Mouse (Mus musculus): ENCODE results near the gene Ulk4. TPM values are rescaled to one million over a fixed set of nuclear protein-coding genes. Genes with fewer than 3 reads are reported as not detected.

Gene Ulk4
- polyA plus RNA-seq, 1 experiment from 2014 or later, result 23.2 TPM

DNA sequence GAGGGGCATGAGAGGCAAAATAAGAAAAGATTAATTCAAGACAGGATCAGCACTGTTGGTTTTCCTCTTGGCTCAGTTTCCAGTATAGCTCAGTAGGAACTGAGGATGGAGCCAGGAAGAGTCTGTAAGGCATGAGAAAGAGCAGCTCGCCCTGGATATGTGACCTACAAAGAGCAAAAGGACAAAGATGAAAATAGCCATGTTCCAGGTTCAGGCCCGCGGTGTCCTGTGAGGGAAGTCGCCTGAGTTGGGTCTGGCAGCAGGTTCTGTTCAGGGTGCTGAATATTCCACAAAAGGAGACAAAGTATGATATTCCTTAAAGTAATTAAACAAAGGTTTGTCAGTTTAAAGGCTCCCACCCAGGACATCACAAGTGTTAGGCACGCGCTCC, 34.8 kb upstream of the Ulk4 start:
- Histone ChIP-seq H3K4me2 (ENCODE audit: low read depth, low read length) (no peak overlapping the region), H3K27me3 (ENCODE audit: insufficient read depth, low read length) (no peaks in the 10 kb centered on the region), H3K27ac (ENCODE audit: low read depth) (no peak overlapping the region), H3K36me3 (replicated peaks; ENCODE audit: insufficient read depth, low read length) (0 out of 2 replicates have a peak, but pooled peaks cover 3% of the 10 kb centered on the region), H3K4me3 (ENCODE audit: low read depth, low read length) (no peak overlapping the region), H3K9ac (replicated peaks) (no peak overlapping the region), H3K4me1 (ENCODE audit: insufficient read depth) (peaks cover 30% of the 10 kb centered on the region), H3K9me3 (ENCODE audit: low read length) (no peaks in the 10 kb centered on the region)
- DNase-seq (no peak), ATAC-seq (no peak)
- 79% methylated on average over 6 of the region's 6 CpGs for WGBS (ENCODE audit: insufficient replicate concordance)
- TF ChIP-seq CTCF (IDR thresholded peaks at IDR 0.05; ENCODE audit: low read depth), result no peak

DNA sequence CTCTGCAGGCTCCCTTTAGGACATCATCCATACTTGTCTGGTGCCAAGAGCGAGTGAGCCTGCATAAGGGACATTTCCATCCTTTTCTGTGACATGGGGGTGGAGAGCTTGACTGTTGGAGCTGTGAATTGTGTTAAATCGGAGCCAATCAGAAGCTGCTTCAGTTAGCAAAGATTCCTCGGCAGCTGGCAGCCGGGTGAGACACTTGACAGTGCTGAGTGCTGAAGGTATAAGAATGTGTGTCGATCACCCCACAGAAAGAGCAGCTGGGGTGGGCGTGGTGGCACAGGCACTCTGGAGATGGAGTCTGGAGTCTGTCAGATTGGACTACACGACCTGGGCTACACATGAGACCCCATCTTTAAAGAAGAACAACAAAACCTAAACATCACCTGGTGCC, 33.5 kb upstream of the Ulk4 start:
- ATAC-seq, result no peak
- no peak overlapping the region for H3K4me3 ChIP-seq (ENCODE audit: low read depth, low read length)
- no peak overlapping the region for H3K4me2 ChIP-seq (ENCODE audit: low read depth, low read length)
- H3K4me1 ChIP-seq (ENCODE audit: insufficient read depth), result peaks cover 17% of the 10 kb centered on the region
- no peak overlapping the region for H3K9ac ChIP-seq (replicated peaks)
- whole genome bisulfite sequencing (ENCODE audit: insufficient replicate concordance), result 79% methylated on average over 7 of the region's 7 CpGs
- H3K27ac ChIP-seq (ENCODE audit: low read depth), result no peak overlapping the region
- H3K36me3 ChIP-seq (replicated peaks; ENCODE audit: insufficient read depth, low read length), result 0 out of 2 replicates have a peak, but pooled peaks cover 3% of the 10 kb centered on the region
- DNase-seq, result no peak
- TF ChIP-seq CTCF (IDR thresholded peaks at IDR 0.05; ENCODE audit: low read depth), result no peak
- H3K27me3 ChIP-seq (ENCODE audit: insufficient read depth, low read length), result no peaks in the 10 kb centered on the region
- no peaks in the 10 kb centered on the region for H3K9me3 ChIP-seq (ENCODE audit: low read length)

DNA sequence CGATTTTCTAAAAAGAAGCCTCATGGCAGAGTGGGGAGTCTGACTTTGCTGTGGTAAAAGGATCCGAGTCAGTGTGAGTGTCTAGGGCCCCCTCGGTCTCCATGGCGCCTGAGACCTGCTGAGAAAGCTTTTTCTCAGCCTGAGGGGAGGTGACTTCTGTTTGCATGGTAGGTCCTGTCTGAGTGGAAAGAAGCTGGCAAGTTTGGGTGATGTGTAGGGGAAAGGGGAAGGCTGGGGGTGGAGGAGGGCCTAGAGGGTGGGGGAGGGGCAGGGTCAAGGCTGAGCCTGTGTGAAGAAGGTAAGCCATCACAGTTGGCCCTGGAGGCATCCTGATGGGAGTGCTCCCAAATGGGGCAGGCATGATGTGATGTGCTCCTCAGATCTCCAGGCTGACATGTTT, 32.3 kb upstream of the Ulk4 start:
- H3K4me3 ChIP-seq (ENCODE audit: low read depth, low read length), result no peak overlapping the region
- H3K4me1 ChIP-seq (ENCODE audit: insufficient read depth), result peaks cover 14% of the 10 kb centered on the region
- 0 out of 2 replicates have a peak, but pooled peaks cover 3% of the 10 kb centered on the region for H3K36me3 ChIP-seq (replicated peaks; ENCODE audit: insufficient read depth, low read length)
- no peaks in the 10 kb centered on the region for H3K27me3 ChIP-seq (ENCODE audit: insufficient read depth, low read length)
- no peak for DNase-seq
- TF ChIP-seq CTCF (IDR thresholded peaks at IDR 0.05; ENCODE audit: low read depth) (no peak), EP300 (IDR thresholded peaks at IDR 0.05; ENCODE audit: low read depth) (no peak)
- H3K4me2 ChIP-seq (ENCODE audit: low read depth, low read length), result no peak overlapping the region
- no peaks in the 10 kb centered on the region for H3K9me3 ChIP-seq (ENCODE audit: low read length)
- no peak overlapping the region for H3K9ac ChIP-seq (replicated peaks)
- ATAC-seq, result no peak
- no peak overlapping the region for H3K27ac ChIP-seq (ENCODE audit: low read depth)
- WGBS (ENCODE audit: insufficient replicate concordance), result 74% methylated on average over 4 of the region's 4 CpGs

DNA sequence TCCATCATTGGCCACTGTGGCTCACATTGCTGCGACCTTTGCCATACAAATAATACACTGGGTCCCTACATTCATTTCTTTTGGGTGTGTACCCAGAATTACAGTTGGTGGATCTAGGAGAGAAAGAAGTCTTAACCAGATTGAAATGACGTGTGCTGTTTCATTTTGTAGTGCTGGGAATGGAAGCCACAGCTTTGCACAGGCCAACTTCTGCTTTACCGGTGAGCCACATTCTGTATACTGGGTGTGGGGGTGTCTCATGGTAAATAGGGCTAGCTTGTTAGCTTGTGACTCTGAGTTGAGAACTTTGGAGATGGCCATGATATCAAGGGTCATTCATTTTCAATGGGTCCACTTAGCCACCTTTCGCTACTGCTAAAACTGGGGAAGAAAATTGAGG, 28.5 kb upstream of the Ulk4 start:
- DNase-seq, result no peak
- no peak overlapping the region for H3K4me2 ChIP-seq (ENCODE audit: low read depth, low read length)
- ATAC-seq, result no peak
- no peaks in the 10 kb centered on the region for H3K27me3 ChIP-seq (ENCODE audit: insufficient read depth, low read length)
- TF ChIP-seq CTCF (IDR thresholded peaks at IDR 0.05; ENCODE audit: low read depth) (no peak), EP300 (IDR thresholded peaks at IDR 0.05; ENCODE audit: low read depth) (no peak)
- H3K27ac ChIP-seq (ENCODE audit: low read depth), result no peak overlapping the region
- peaks cover 15% of the 10 kb centered on the region for H3K4me1 ChIP-seq (ENCODE audit: insufficient read depth)
- WGBS (ENCODE audit: insufficient replicate concordance), result 72% methylated on average over 4 of the region's 4 CpGs
- H3K9me3 ChIP-seq (ENCODE audit: low read length), result no peaks in the 10 kb centered on the region
- 0 out of 2 replicates have a peak, but pooled peaks cover 3% of the 10 kb centered on the region for H3K36me3 ChIP-seq (replicated peaks; ENCODE audit: insufficient read depth, low read length)
- no peak overlapping the region for H3K4me3 ChIP-seq (ENCODE audit: low read depth, low read length)
- H3K9ac ChIP-seq (replicated peaks), result no peak overlapping the region

DNA sequence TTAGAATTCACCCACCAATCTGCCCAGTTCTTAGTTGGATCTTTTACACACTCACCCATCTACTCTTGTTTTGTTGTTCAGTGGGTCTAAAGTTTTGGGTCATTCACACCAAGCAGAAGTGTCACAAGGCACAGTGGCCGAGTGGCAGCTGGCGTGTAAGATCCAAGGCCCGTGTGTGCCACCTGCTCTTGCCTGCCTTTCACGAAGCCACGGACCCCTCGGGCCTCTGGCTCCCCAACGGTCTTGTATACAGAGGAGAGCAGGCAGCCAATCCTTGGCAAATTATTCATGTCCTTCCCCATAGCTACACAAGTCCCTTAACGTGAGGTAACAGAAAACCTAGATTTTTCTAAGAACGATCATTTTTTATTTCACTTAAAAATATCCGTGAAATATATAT, 27.5 kb upstream of the Ulk4 start:
- Histone ChIP-seq H3K27ac (ENCODE audit: low read depth) (no peak overlapping the region), H3K4me2 (ENCODE audit: low read depth, low read length) (no peak overlapping the region), H3K4me1 (ENCODE audit: insufficient read depth) (peaks cover 23% of the 10 kb centered on the region), H3K9me3 (ENCODE audit: low read length) (no peaks in the 10 kb centered on the region), H3K4me3 (ENCODE audit: low read depth, low read length) (no peak overlapping the region), H3K9ac (replicated peaks) (no peak overlapping the region), H3K27me3 (ENCODE audit: insufficient read depth, low read length) (no peaks in the 10 kb centered on the region), H3K36me3 (replicated peaks; ENCODE audit: insufficient read depth, low read length) (0 out of 2 replicates have a peak, but pooled peaks cover 3% of the 10 kb centered on the region)
- no peak for ATAC-seq
- no peak for DNase-seq
- 77% methylated on average over 10 of the region's 10 CpGs for WGBS (ENCODE audit: insufficient replicate concordance)
- no peak for TF ChIP-seq EP300 (IDR thresholded peaks at IDR 0.05; ENCODE audit: low read depth)
- TF ChIP-seq CTCF (IDR thresholded peaks at IDR 0.05; ENCODE audit: low read depth), result no peak

DNA sequence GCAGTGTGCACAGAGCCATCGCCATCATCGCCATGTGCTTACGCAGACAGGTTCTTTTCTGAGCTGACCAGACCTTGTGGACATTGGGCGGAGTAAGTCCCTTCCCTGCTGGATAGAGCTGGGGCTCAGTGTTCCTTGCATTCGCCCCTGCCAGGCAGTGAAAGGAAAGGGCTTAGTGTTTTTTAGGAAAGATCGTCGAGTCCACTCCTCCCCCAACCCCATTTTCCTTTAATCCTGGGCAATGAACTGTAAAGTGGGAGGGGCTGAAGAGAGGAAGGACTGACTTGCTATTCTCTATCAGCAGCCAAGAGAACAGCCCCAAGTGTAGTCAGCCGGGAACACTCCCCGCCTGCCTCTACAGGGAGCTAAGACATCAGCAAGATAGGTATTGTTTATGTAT, 26.8 kb upstream of the Ulk4 start:
- Histone ChIP-seq H3K9me3 (ENCODE audit: low read length) (no peaks in the 10 kb centered on the region), H3K36me3 (replicated peaks; ENCODE audit: insufficient read depth, low read length) (0 out of 2 replicates have a peak, but pooled peaks cover 3% of the 10 kb centered on the region), H3K4me3 (ENCODE audit: low read depth, low read length) (no peak overlapping the region), H3K27ac (ENCODE audit: low read depth) (no peak overlapping the region), H3K27me3 (ENCODE audit: insufficient read depth, low read length) (no peaks in the 10 kb centered on the region), H3K9ac (replicated peaks) (no peak overlapping the region), H3K4me1 (ENCODE audit: insufficient read depth) (peaks cover 29% of the 10 kb centered on the region), H3K4me2 (ENCODE audit: low read depth, low read length) (no peak overlapping the region)
- DNase-seq (no peak), ATAC-seq (no peak)
- 75% methylated on average over 9 of the region's 9 CpGs for WGBS (ENCODE audit: insufficient replicate concordance)
- TF ChIP-seq EP300 (IDR thresholded peaks at IDR 0.05; ENCODE audit: low read depth) (no peak), CTCF (IDR thresholded peaks at IDR 0.05; ENCODE audit: low read depth) (no peak)

DNA sequence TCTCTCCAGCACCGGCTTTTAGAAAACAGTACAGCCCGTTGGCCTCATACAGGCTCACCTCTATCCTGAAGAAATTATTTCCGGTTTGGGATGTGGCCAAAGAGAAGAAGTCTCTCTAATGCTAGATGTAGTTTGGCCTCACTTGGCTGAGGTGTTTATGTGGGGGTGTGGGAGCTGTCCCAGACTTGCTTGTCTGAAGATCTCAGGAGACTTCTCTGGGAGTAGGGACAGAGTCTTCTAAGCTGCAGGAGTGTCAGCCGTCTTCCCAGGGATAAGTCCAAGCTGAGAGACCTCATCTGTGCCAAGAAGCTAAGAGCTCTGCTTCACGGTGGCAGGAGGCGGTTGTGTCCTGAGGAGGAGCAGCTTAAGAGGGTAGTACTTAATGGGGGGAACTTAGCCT, 26.1 kb upstream of the Ulk4 start:
- no peak overlapping the region for H3K27ac ChIP-seq (ENCODE audit: low read depth)
- H3K4me1 ChIP-seq (ENCODE audit: insufficient read depth), result peaks cover 35% of the 10 kb centered on the region
- no peak for DNase-seq
- H3K9me3 ChIP-seq (ENCODE audit: low read length), result no peaks in the 10 kb centered on the region
- H3K4me2 ChIP-seq (ENCODE audit: low read depth, low read length), result no peak overlapping the region
- 71% methylated on average over 6 of the region's 6 CpGs for WGBS (ENCODE audit: insufficient replicate concordance)
- H3K9ac ChIP-seq (replicated peaks), result no peak overlapping the region
- no peak overlapping the region for H3K4me3 ChIP-seq (ENCODE audit: low read depth, low read length)
- TF ChIP-seq CTCF (IDR thresholded peaks at IDR 0.05; ENCODE audit: low read depth), result no peak
- TF ChIP-seq EP300 (IDR thresholded peaks at IDR 0.05; ENCODE audit: low read depth), result no peak
- no peaks in the 10 kb centered on the region for H3K27me3 ChIP-seq (ENCODE audit: insufficient read depth, low read length)
- 0 out of 2 replicates have a peak, but pooled peaks cover 3% of the 10 kb centered on the region for H3K36me3 ChIP-seq (replicated peaks; ENCODE audit: insufficient read depth, low read length)
- no peak for ATAC-seq

Data from liver, postnatal 0 days (tissue).